Mouse (Mus musculus): Measurements from ENCODE around the gene Gatb.
A peak's percentile ranks its signal among the peaks of the same experiment; 100 is the strongest.
"Not testable (repeated sequence)": the region's sequence is repeated elsewhere in the genome, so short reads cannot be mapped to it uniquely, and the experiment has no call there.

The Gatb gene

GRCm38 (mm10) chr3:85573864-85574830 is at the start of gene Gatb:
Gatb (plus strand) TSS chr3:85574119.
- peak; percentile 99 for DNase-seq

DNA sequence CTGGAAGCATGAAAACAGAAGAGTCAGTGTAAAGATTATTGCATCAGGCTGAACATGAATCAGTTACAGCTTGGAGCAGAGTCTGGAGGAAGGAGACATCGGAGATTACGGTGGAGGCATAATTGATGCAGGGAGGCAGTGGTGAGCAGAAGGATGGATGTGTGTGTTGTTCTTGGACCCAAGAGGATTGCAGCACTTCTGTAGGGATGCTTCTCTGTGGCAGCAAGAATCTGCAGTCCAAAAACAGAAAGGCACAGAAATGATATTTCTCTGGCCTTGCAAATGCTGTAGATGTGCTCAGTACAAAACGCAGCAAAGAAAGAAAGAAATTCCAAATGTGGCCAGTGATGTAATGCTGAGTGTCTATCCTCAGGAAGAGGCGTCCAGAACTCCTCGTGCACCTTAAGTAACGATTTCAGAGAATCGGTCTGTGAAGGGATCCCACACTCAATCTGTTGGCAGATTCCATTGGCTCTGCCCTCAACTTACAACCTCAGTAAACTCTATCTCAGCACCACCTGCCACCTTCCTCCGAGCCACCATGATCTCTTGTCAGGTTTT is 43.2 kb upstream of the Gatb start:
- no peak for DNase-seq

GRCm38 (mm10) chr3:85532376-85532775 is 41.5 kb upstream of the Gatb start:
- no peak for DNase-seq

- DNase-seq, result no peak
Observed at GRCm38 (mm10) chr3:85535042-85535441, 38.9 kb upstream of the Gatb start.

DNA sequence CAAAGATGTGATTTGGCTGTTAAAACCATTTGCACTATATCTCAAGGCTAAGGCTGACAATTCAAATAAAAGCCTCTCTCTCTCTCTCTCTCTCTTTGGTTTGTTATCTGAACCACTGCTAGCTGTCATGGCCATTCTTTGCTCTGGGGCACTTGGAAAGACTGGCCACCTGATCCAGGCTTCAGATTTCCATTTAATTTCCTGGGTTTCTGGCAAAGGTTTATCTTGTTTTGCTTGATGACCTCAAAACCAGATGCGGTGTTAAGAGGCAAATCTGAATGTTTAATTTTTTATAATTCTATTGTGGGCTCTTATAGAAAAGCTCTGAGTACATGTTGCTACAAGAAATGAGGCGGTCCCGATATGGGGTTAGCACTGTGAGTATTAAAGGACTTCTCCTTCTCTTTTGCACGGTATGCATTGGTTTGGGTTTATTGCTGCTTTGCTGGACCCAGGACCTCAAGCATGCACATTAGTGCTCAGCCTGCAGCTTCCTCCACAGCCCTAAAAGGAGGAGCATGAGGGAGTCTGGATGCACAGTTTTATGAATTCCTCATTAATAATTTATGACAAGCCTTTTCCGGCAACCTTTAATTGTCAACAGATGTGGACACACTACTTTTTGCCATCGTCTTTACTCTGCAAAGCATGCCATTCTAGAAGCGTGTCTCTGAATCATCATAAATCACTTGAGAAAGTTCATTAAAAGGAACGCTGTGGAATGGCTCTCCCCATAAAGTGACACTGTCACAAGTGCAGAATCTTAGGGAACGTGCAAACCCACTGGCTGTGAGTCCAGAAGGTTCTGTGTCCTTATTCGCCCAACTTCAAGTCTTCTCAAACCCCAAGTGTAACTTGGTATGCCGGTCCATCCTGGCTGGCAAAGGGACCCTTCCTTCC is 38.0 kb upstream of the Gatb start:
- no peak for DNase-seq

DNA sequence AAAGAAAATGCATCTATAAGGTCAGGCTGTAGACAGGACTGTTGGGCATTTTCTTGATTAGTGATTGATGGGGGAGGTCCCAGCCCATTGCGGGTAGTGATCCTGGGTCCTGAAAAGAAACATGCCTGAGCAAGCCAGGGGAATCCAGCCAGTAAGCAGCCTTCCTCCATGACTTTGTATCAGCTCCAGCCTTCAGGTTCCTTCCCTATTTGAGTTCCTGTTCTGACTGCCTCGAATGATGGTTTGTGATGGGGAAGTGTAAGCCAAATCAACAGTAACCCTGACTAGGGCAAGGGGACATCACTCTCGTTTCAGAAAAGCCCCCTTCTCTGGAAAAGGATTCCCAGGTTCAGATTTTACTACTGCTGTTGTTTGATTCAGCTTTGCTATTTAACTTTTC is 31.2 kb upstream of the Gatb start:
- DNase-seq, result no peak

DNA sequence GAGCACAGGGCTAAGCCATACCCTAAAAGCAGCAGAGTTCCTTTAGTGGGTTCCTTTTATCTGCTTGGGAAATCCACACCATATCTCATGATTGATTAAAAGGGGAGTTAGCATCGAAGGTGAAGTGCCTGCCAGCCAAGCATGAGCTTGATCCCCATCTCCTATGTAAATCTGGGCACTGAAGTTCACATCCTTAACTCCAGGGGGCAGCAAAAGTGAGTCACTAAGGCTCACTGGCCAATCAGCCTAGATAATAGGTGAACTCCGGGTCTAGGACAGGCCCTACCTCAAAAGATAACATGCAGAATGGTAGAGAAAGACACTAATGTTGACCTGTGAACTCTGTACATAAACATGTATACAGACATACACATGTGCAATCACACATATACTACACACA is 30.3 kb upstream of the Gatb start:
- DNase-seq, result peak; percentile 53

DNA sequence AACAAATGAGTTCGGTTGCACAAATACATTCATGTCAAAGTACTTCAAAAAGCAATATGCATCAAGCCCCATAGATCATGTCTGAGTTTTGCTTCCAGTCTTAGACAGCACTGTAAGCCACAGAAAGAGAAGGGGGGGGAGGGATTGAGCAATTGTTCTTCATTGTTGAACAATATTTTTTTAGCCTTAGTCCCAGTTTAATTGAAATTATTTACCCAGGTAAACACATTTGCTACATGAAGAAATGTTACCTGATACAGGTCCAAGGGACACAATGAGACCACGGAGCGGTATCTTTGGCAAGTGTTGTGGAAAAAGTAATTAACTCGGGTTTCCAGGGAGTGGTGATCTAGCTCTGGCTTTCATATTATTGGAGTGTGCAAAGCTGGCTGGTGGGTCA is 23.6 kb upstream of the Gatb start:
- DNase-seq, result peak; percentile 9

- no peak for DNase-seq
Observed at GRCm38 (mm10) chr3:85551352-85551751, 22.6 kb upstream of the Gatb start.

GRCm38 (mm10) chr3:85553731-85554277 is 20.1 kb upstream of the Gatb start:
- DNase-seq, result no peak

- no peak for DNase-seq
Observed at GRCm38 (mm10) chr3:85564603-85565002, 9.3 kb upstream of the Gatb start.

- peak; percentile 90 for DNase-seq
Observed at GRCm38 (mm10) chr3:85571276-85571675, 2.6 kb upstream of the Gatb start.

- not testable (repeated sequence) for DNase-seq
Observed at GRCm38 (mm10) chr3:85572502-85572901, 1.4 kb upstream of the Gatb start.

- DNase-seq, result no peak
Observed at GRCm38 (mm10) chr3:85573216-85573863, 579 bp upstream of the Gatb start.

GRCm38 (mm10) chr3:85582726-85583125 is 8.8 kb downstream of the Gatb start:
- DNase-seq, result no peak

- DNase-seq, result no peak
Observed at GRCm38 (mm10) chr3:85583194-85583593, 9.3 kb downstream of the Gatb start.

GRCm38 (mm10) chr3:85584966-85585365 is 11.0 kb downstream of the Gatb start:
- no peak for DNase-seq

DNA sequence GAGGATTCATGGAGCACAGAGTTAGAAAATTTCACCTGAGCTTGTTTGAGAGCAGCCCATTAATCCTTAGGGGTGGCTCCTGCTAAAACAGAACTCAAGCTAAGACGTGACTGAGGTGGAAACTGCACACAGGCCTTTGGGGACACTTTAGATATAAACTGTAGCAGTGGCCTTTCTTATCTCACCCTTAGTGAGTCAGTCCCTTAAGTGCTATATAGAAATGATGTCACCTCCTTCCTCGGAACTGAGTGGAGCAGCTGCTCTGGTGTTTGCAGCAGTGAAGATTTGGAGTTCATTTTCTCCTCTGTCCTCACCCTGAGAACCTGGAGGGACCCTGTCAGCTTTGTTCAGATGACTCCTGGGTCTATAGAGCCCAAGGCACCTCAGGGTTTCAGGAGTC is 14.8 kb downstream of the Gatb start:
- no peak for DNase-seq

- DNase-seq, result no peak
Observed at GRCm38 (mm10) chr3:85590090-85590754, 16.3 kb downstream of the Gatb start.

- no peak for DNase-seq
Observed at GRCm38 (mm10) chr3:85592067-85592466, 18.1 kb downstream of the Gatb start.

GRCm38 (mm10) chr3:85592640-85593252 is 18.8 kb downstream of the Gatb start:
- no peak for DNase-seq
